ENCODE assay signal across 18 mouse cellular contexts in the genomic region with DNA sequence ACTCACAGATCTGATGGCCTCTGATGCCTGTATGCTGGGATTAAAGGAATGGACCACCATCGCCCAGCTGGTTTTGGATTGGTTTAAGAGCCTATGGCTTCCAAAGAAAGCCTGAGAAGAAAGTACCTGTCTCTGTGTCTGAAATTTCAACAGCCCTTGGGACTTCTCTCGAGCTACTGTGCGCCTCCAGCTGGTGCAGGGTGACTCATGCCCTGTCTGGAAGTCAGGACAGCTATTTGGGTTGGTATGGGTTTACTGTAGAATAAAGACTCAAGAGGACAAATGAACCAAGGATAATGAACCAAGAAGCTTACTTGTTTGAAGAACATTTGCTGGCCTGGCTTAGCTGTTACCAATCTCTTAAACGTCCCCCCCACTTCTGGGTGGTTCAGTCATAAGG. TPM values are rescaled to one million over a fixed set of nuclear protein-coding genes. Genes with fewer than 3 reads are reported as not detected.
DNase-seq lines count a peak whose midpoint lies in the region; TF ChIP-seq lines count a peak whose summit lies in the region.
"Had no signal": no experiment of that assay in that cellular context is flagged by ENCODE, and none has a peak within 500 bp of the region (broad histone marks: within the 10 kb centered on the region; RNA-seq: fewer than 3 reads in every experiment).

No protein-coding gene starts in this region.

- no peak overlapping the region for H3K27ac ChIP-seq in layer of hippocampus, adult 2 months
- H3K27ac ChIP-seq: embryonic facial prominence, embryonic 10.5 days; embryonic facial prominence, embryonic 12.5 days; forebrain, embryonic 13.5 days; forebrain, embryonic 15.5 days had no signal

- no peak overlapping the region for H3K4me3 ChIP-seq in layer of hippocampus, adult 2 months
- H3K4me3 ChIP-seq: embryonic facial prominence, embryonic 10.5 days; embryonic facial prominence, embryonic 12.5 days; forebrain, embryonic 13.5 days; forebrain, embryonic 15.5 days had no signal

- DNase-seq in 3T3-L1 (ENCODE audit: low read depth, low spot score) = peak; percentile 5
- DNase-seq in 416B (ENCODE audit: low read depth) = peak; percentile 15
- peak; percentile 58 for DNase-seq in brain, adult 2 months (ENCODE audit: low read depth, low spot score)
- DNase-seq in adrenal gland, postnatal 25 days = no peak
- no peak for DNase-seq in layer of hippocampus, adult 2 months (ENCODE audit: low spot score in 2 of 2)
- DNase-seq: adrenal gland, adult 8-10 months; adrenal gland, postnatal 14 days; cerebellum, adult 11-12 months; cerebellum, adult 2 months; cerebellum, adult 9-10 months; cerebellum, postnatal 10 days; cerebellum, postnatal 25 days; forebrain, postnatal 0 days had no signal

- TF ChIP-seq CTCF in layer of hippocampus, adult 2 months (conservative IDR thresholded peaks at IDR 0.05) = no peak

RNA-seq across cellular contexts. Expression of a gene that starts 22.3 kb away (rescaled TPM):
- 0.82 and 2.0 TPM in 2 replicates for total RNA-seq in adrenal gland, postnatal 25 days (2021)
- total RNA-seq in layer of hippocampus, adult 2 months (2021) = 1 to 10 TPM; 2.3 to 2.6 TPM
- total RNA-seq: MEL had no signal

RNA-seq across cellular contexts. Expression of a gene that starts 52.6 kb away (rescaled TPM):
- 95.5 and 111 TPM in 2 replicates for total RNA-seq in adrenal gland, postnatal 25 days (2021)
- 10 to 100 TPM; 88.5 to 89.2 TPM for total RNA-seq in layer of hippocampus, adult 2 months (2021)

Comparison
In these comparisons a context has a peak if more than half of its experiments do, and no peak if none do; other contexts are left out.
1. DNase-seq: peak in 3T3-L1 (single experiment), 416B (single experiment) and brain, adult 2 months (single experiment); none in adrenal gland, postnatal 25 days (single experiment) and layer of hippocampus, adult 2 months (0 of 2).